Mouse (Mus musculus) kidney, adult 2 months (tissue): ENCODE results near the gene Hist1h2aa. TPM values are rescaled to one million over a fixed set of nuclear protein-coding genes. Genes with fewer than 3 reads are reported as not detected.

Experiments used
- DNase-seq: peaks from one replicate; pipeline ENCODE4 v3.0.0; 2021
- H3K27ac ChIP-seq: fragments of 200-500 bp; 2 replicates; pipeline ENCODE4 v1.5.1; 2012; ENCODE audit warnings: low read depth, low read length, control low read depth, inconsistent platforms; ENCODE audit not compliant: insufficient read depth
- H3K27me3 ChIP-seq: fragments of 200-500 bp; replicated peaks from 2 replicates; pipeline ENCODE4 v1.6.1; 2012; ENCODE audit warnings: mild to moderate bottlenecking, moderate library complexity, low read length, inconsistent platforms; ENCODE audit not compliant: control insufficient read depth, insufficient read depth
- H3K36me3 ChIP-seq: fragments of 200-500 bp; 2 replicates; pipeline ENCODE4 v1.6.1; 2012; ENCODE audit warnings: mild to moderate bottlenecking, moderate library complexity, low read length, inconsistent platforms; ENCODE audit not compliant: control insufficient read depth, insufficient read depth
- H3K4me1 ChIP-seq: fragments of 200-500 bp; 2 replicates; pipeline ENCODE4 v1.6.1; 2011; ENCODE audit warnings: low read length; ENCODE audit not compliant: control insufficient read depth, insufficient read depth
- H3K4me3 ChIP-seq: fragments of 200-500 bp; 2 replicates; pipeline ENCODE4 v1.5.1; 2011; ENCODE audit warnings: mild to moderate bottlenecking, low read depth, low read length, control low read depth; ENCODE audit not compliant: insufficient read depth
- CTCF ChIP-seq: fragments of 200-500 bp; conservative IDR thresholded peaks from 2 replicates; pipeline ENCODE4 v1.5.1; 2011; ENCODE audit warnings: low read depth, mild to moderate bottlenecking, control low read depth, low read length, moderate library complexity, mixed read lengths; ENCODE audit not compliant: insufficient read depth, insufficient read length
- POLR2A ChIP-seq: fragments of 200-500 bp; IDR thresholded peaks from one replicate; pipeline ENCODE4 v1.6.1; 2011; ENCODE audit warnings: low read depth, low read length, control low read depth
- WGBS: fragments of 180-500 bp; shearing (Covaris S2); methylation state at CpG from one replicate; pipeline ENCODE4 v1.1.7; 2018; 5-methylcytosine and 5-hydroxymethylcytosine counted together
- polyA plus RNA-seq: library from polyadenylated mRNA; depleted of rRNA; stranded (reverse); fragments of >200 nt; gene quantifications from 2 replicates; pipeline ENCODE4 v1.2.3, GENCODE M21; 2012

Gene Hist1h2aa
- polyA plus RNA-seq, 1 experiment = not detected

DNA sequence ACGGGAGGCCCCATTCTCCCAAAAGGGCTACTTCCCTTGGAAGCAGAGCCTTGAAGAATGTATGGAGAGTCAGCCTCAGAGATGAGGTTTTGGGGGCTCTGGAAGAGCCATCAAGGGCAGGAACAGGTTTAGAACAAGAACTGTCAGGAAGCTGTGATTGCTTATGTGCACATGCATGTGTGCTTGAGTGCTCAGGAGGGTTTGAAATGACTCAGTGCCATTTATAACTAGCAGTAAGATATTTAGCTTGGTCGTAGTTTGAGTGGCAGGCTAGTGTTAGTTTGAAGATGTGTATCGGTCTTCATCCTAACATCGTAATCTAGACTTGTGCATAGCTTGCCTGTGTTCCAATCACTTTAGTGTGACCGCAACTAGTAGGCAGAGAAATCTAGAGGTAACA, 27.4 kb upstream of the Hist1h2aa start:
- TF ChIP-seq CTCF (no peak), POLR2A (no peak)
- H3K36me3 ChIP-seq = no peaks in the 10 kb centered on the region
- no peak for DNase-seq
- no peaks in the 10 kb centered on the region; the same call in 1 of the 2 replicates for H3K4me1 ChIP-seq
- H3K27me3 ChIP-seq = no peaks in the 10 kb centered on the region
- no peak overlapping the region for H3K27ac ChIP-seq
- WGBS = 93% methylated on average over 5 of the region's 5 CpGs
- H3K4me3 ChIP-seq = no peak overlapping the region

- Histone ChIP-seq H3K27me3 (no peaks in the 10 kb centered on the region), H3K4me3 (no peak overlapping the region), H3K36me3 (no peaks in the 10 kb centered on the region), H3K27ac (no peak overlapping the region), H3K4me1 (peaks cover 12% of the 10 kb centered on the region)
- 70% methylated on average over 5 of the region's 5 CpGs for WGBS
- TF ChIP-seq CTCF (no peak), POLR2A (no peak)
- no peak for DNase-seq
Measured at GRCm38 (mm10) chr13:23910121-23910520, 24.1 kb upstream of the Hist1h2aa start.

DNA sequence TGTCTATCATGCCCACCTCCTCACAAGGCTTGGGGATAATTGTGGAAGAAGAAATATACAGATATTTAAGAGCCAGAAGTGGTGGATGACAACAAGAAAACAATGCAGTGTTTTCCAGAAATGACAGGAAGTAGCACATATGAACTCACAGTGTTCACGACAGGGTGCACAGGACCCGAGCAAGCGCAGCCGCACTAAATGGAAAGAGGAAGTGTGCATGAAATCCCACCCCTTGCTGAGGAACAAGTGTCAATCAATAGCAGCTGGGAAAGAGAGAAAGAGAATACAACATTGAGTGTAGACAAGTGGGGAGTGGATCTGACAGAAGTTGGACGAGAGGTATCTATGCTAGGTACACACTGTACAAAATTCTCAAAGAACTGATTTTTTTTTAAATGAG, 22.9 kb upstream of the Hist1h2aa start:
- H3K4me3 ChIP-seq = no peak overlapping the region
- WGBS = 79% methylated on average over 5 of the region's 5 CpGs
- peaks cover 12% of the 10 kb centered on the region for H3K4me1 ChIP-seq
- no peaks in the 10 kb centered on the region for H3K36me3 ChIP-seq
- no peak for DNase-seq
- no peak for TF ChIP-seq CTCF
- TF ChIP-seq POLR2A = no peak
- H3K27ac ChIP-seq = no peak overlapping the region
- no peaks in the 10 kb centered on the region for H3K27me3 ChIP-seq

- WGBS = 23% methylated on average over 6 of the region's 6 CpGs
- Histone ChIP-seq H3K4me3 (no peak overlapping the region), H3K27ac (peak overlapping the region; percentile 70; the same call in 1 of the 2 replicates), H3K4me1 (peaks cover 12% of the 10 kb centered on the region), H3K27me3 (no peaks in the 10 kb centered on the region), H3K36me3 (no peaks in the 10 kb centered on the region)
- TF ChIP-seq POLR2A = no peak
- no peak for TF ChIP-seq CTCF
- peak; percentile 43 for DNase-seq
Measured at GRCm38 (mm10) chr13:23913791-23914306, 20.4 kb upstream of the Hist1h2aa start.

DNA sequence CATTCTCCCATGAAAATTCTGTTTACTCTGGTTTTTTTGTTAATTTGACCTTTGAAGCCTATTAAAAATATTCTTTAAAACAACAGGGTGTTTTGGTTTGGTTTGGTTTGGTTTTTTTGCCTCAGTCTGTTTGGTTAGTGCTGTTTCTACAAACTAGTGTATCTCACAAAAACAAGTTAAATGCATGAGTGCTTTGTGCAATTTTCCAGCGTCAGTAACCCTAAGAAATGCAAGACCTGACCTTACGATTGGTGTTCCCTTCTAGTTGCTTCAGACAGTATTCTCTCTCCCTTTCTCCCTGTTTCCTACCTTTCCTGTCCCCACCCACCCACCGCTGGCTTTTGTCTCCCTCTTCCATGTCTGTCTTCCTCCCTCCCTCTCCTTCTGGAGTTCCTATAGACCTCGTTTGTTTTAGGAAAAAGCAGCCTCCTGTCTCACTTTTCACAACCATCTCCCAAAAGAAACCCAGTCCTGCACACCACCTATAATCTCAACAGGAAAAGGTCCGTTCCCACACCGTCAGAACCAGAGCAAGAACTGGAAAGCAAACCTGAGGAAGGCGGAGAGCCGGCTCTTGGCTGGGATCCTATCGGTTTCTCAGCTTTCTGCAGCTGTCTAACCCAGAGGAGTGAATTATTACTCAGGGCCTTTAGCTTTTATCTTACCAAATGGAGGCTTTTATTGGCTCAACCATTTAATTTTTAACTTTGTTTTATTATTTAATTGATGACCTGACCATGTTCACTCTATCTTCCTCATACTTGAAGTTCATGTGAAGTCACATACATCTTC, 19.7 kb upstream of the Hist1h2aa start, which contains the start of gene Slc17a4:
TSS of gene Slc17a4 (minus strand) at position 634 of the 792 bp plus-strand sequence.
- 20% methylated on average over 9 of the region's 9 CpGs for WGBS
- no peak within 1 kb of the TSS for H3K4me3 ChIP-seq

GRCm38 (mm10) chr13:23916132-23916531, 18.1 kb upstream of the Hist1h2aa start:
- no peak for TF ChIP-seq POLR2A
- no peak for TF ChIP-seq CTCF
- Histone ChIP-seq H3K36me3 (no peaks in the 10 kb centered on the region), H3K4me1 (peaks cover 12% of the 10 kb centered on the region), H3K27me3 (no peaks in the 10 kb centered on the region), H3K4me3 (no peak overlapping the region), H3K27ac (no peak overlapping the region)
- WGBS = 97% methylated on average over 1 of the region's 1 CpGs
- no peak for DNase-seq

More for the DNA sequence above, 19.7 kb upstream of the Hist1h2aa start, which contains the start of gene Slc17a4:
- peak; percentile 56 for DNase-seq
- peak within 1 kb of the TSS; percentile 70; the same call in 1 of the 2 replicates for H3K27ac ChIP-seq
- no peak for TF ChIP-seq CTCF
- TF ChIP-seq POLR2A = no peak
- H3K36me3 ChIP-seq = no peaks in the 10 kb centered on the region
- H3K27me3 ChIP-seq = no peaks in the 10 kb centered on the region
- peaks cover 12% of the 10 kb centered on the region for H3K4me1 ChIP-seq

DNA sequence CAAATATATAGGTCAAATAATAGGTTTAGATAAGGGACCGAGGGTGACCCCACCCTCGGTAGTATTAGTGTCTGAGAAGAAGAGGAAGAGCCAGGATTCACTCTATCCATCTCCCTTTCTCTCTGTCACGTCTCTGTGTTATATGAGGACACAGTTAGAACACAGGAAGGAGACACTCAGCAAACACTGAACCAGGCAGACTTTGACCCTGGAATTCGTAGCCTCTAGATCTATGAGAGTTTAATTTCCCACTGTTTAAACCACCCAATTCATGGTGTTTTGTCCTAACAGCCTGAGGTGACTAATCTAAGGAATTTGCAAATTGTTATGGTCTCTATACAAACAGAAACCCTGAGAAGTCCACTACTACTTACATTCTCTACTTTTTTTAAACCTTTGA, 16.6 kb upstream of the Hist1h2aa start:
- H3K4me3 ChIP-seq = no peak overlapping the region
- no peak overlapping the region for H3K27ac ChIP-seq
- peaks cover 12% of the 10 kb centered on the region for H3K4me1 ChIP-seq
- H3K36me3 ChIP-seq = no peaks in the 10 kb centered on the region
- H3K27me3 ChIP-seq = no peaks in the 10 kb centered on the region
- 55% methylated on average over 4 of the region's 4 CpGs for WGBS
- TF ChIP-seq POLR2A (no peak), CTCF (no peak)
- DNase-seq = peak; percentile 61
